Mouse (Mus musculus) right cerebral cortex, postnatal 4 days (tissue): ENCODE data around the gene Slc1a2.

Source experiments
- DNase-seq: peaks from one replicate; pipeline ENCODE4 v3.0.0-alpha.2; 2022

Gene Slc1a2

DNA sequence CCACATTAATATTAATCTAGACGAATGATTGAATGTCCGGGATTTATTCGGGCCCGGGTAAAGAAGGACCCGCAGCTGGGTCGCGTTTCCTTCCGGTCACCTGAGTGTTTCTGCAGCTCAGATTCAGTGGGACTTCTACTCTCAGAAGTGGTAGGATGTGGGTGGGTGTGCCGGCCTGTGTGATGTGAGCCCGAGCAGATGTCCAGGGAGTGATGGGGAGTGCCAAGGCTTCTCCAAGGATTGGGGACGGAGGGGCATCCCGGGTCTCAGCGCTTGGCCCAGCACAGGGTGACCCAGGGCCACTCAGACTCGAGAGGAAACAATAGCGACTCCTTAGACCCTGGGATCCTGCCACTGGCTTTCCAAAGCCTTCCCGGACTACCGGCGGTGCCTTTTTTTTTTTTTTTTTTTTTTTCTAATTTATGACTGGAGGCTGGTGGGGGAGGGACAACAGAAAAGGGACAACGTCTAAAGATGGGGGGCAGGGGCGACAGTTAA lies at the start of gene Slc1a2:
Slc1a2 (plus strand) TSS at position 497 of the 498 bp plus-strand sequence.
- peak; percentile 41 for DNase-seq

DNA sequence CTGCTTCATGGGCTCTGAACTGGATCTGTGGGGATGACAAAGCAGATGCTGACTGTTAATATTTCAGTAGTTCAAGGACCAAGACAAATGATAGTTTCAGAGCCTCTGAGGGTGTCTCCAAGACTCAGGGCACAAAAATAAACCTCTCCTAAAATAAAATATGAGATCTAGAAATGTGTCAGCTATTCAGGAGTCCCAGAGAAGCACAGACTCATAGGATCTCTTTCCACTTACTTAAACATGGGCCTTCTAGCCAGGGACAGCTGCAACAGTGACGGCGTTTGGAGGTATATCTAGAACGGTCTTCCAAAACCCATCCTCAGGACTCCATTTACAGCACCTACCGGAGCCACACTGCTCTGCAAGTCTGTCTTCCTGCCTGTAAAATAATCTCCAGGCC lies 48.0 kb upstream of the Slc1a2 start:
- no peak for DNase-seq

- DNase-seq, result no peak
These were observed 41.8 kb upstream of the Slc1a2 start for GRCm38 (mm10) chr2:102616637-102617036.

DNA sequence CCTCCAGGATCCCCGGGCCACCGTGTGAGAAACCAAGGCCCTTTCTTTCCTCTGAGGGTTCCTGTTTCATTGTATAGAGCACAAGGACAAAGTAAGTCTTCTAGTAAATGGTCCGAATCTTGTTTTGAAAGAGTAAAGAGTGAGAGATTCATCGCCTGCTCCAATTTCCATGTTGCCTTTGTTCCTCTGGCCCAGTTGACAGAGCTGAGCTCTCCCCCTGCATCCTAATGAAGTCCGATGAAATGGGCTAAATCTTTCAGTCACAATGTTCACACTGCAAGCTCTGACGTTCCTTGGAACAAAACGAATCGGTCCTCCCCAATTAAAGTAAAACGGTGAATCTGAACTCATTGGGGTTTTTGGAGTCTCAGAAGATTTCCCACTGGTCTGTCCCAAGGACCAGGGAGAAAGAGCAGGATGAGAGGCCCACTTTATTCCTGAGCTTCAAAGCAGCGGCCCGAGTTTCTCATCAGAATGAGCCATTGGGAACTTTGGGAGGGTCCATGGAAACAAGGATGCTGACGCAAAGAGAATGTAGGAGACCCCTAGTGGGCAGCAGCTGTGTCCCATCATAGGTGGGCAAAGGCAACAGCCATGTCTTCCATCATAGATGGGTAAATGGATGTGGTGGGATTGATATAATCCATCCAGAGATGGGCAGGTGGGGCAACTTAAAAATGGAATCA lies 37.6 kb upstream of the Slc1a2 start:
- no peak for DNase-seq

DNA sequence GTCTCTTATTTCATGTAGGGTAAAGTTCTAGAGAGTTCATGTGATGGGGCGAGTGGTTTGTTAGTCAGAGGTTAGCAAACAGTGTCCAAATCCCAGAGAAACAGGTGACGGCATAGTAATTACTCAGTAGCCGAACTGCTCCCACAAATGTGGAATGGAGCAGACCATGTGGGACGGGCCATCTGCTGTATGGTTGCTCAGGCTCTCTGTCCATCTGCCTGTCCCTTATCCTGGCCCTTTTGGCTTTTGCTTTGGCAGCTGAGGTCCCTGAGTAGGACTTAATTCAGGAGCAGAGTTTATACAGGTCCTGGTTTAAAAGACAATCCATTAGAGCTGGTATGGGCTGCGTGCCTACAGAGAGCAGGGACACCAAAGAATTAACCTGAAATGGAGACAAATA lies 36.3 kb upstream of the Slc1a2 start:
- DNase-seq, result no peak

- DNase-seq, result no peak
These were observed 35.5 kb upstream of the Slc1a2 start for GRCm38 (mm10) chr2:102622943-102623342.

DNA sequence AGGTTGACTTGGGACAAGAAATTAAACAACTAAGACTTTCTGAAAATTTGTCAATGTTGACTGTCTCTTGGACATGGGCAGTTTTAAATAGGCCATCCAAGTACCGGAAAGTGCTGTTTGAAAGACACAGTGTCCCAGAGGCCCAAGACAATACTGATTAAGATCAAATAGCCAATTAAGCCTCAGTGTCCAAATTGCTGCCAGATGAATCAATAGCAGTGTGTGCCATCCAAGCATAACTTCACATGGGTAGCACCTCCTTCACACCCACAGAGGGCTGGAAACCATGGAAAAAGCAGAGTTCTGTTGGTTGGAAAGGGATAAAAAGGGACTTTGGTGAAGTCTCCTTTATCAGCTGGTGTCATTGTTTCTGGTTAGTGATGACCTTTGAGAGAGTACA lies 33.9 kb upstream of the Slc1a2 start:
- no peak for DNase-seq

GRCm38 (mm10) chr2:102632361-102632760 lies 26.1 kb upstream of the Slc1a2 start:
- no peak for DNase-seq

DNA sequence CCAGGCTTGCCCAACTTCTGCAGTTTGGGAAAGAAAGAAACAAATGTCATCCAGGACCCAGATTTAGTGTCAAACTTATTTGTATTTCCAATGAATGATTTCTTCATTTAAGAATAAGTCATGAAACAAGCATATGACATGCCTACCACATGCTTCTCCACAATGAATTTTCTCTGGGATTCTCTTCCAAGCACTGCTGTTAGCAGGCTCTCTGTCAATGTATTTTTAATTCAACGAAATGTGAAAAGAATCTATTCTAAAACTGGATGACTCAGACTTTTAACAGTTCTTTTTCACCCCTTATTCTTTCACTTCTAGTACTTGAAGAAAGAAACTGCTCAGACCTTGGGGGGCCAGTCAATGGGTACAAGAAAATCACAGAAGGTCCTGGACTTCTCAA lies 24.4 kb upstream of the Slc1a2 start:
- DNase-seq, result no peak

GRCm38 (mm10) chr2:102635523-102636060 lies 22.9 kb upstream of the Slc1a2 start:
- no peak for DNase-seq

DNA sequence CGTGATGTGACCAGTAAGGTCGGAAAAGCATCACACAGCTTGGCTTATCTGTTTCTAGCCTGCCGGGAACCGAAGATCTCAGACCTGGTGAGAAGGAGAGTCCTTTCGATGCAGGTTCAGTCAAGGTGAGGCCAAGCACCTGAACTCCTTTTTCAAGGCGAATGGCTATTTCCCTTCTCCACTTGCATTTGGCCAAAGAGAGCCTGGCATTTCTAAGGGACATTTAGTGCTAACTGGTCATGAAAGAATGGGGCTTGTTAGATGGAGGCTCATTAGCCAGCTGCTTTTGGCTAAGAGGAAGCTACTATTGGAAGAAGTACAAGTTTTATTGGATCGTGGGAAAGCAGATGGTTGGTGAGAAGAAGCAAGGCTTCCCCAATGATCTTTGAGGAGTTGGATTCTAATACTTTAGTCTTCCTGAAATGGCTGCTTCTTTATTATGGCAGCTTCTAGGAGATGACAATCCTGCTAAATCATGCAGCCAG lies 22.3 kb upstream of the Slc1a2 start:
- no peak for DNase-seq

DNA sequence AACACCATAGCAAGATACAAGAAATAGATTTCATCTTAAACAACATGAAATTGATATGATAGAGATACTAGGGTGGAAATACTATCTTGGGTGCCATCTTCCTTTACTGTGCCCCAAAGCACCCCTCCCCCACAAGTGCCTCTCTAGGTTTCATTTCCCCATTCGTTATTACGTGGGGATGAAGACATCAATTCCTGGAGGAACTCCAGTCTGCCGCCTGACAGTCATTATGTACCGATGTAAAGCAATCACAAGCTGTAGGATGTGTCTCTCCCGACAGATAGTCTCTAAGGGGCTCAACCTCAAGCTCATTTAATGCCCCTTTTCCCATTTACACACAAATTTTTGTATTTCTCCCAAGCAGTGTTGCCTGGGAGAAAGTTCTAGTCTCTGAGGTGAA lies 20.3 kb upstream of the Slc1a2 start:
- DNase-seq, result no peak

- DNase-seq, result no peak
These were observed 19.8 kb upstream of the Slc1a2 start for GRCm38 (mm10) chr2:102638690-102639089.

DNA sequence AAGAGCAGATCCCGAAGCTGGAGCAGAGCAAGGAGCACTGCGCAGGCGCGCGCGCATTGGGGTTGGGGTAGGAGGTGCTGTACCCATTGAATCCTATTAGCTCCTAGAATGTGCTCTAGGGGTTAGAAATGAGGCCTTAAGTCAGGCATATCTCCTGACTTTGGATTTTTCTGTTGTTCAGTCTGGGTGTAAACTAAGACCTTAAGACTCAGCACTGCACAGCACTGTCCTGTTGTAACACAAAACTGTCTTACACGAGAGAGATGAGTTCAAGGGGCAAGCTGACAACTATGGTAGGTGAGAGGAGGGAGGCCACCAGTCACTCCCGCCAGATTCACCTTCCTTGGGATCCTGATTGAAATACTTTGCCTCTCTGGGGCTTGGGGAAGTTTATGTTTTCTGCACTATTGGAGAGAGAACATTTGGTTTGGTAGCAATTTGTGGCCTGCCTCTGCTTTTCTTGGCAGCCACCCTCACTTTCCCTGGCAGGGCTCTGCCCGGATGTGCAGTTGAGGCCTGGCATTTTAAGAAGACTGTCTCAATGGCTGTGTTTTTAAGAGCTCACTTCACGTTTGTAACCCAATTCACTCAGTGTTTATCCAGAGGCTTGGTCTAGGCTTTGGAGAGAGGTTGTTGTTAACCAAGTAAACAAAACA lies 9.5 kb upstream of the Slc1a2 start:
- no peak for DNase-seq

DNA sequence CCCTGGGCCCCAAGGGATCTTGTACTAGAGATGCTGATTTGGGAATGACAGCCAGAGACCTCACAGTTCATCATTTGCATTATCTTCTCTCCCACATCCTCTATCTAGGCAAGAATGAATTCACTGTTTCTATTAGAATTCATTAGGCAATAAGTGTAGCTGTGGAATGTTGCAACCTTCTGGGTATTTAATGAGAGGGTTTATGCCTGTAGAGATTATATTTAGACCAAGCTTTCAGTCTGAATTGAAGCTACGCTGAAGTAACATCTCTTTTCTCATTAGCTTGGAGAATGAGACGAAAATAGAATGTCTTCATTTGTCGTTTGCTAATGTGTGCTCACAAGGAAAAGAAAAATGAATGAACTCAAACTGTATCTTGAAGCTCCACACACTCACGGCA lies 8.1 kb upstream of the Slc1a2 start:
- no peak for DNase-seq

DNA sequence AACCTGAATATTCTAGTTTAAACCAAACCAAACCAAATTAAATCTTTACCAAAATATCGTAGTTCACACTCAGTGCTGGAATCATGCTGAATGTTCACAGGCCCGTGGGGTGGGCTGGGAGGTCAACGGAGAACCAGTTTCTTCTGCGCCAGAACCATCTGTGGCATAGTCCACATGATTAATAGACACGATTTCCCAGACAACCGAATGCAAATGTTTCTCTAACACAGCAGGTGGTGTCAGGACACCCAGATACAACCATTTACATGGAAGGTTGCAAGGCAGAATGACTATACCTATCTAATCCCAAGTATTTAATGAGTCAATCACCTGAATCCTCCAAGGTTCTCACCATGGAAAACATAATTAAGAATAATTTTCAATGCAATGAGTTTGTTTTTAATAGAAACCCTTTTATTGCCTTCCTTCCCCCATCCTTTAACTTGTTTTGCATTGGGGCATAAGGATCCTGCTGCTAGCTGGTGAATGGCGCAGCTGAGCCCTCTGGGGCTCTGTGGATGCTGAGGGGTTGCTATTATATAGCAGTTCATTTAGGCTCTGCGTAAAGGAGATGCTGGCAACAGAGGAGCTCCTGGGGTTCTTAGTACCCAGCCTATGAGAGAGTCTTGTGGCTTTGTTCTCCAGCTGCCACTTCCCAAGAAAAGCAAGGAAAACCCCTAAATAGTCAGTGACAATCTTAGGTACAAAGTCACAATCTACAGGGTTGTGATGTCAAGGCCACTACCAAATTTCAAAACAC lies 2.3 kb upstream of the Slc1a2 start:
- no peak for DNase-seq

GRCm38 (mm10) chr2:102657726-102658125 lies 733 bp upstream of the Slc1a2 start:
- DNase-seq, result peak; percentile 25

DNA sequence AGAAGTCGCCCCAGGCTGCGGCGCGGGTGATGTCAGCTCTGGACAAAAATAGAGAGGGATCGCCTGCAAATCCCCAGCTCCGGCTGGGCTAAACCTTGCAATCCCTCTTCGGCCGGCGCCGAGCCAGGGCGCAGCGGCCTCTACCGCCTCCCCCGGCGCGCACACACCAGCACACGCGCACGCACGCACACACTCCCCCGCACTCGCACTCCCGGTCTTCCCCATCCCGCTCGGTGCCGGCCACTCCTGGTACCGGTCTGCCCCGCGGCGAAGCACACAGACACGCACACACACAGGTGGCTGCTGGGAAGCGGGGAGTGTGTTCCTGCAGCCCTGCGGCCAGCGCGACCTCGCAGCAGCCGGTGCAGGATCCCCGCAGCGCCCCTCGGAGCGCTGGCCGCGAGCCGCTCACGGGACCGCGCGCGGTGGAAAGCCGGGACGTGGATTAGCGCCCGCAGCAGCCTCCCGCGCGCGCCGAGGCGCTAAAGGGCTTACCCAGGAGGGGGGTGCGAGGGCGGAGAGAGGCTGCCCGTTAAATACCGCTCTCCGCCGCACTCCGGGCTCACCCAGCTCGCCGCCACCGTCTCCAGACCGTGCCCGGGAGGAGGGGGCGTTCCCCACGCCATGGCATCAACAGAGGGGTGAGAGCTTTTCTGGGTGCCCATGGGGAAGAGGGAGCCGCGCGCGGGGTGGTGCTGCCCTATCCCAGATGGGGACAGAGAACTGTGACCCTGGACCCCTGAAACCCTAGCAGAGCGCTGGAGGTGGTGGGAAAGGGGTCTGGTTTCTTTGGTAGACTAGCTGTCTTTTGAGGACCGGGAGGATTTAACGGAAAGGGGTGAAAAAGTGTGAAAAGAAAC lies 432 bp downstream of the Slc1a2 start:
- DNase-seq, result peak; percentile 72

- peak; percentile 51 for DNase-seq
These were observed 1.0 kb downstream of the Slc1a2 start for GRCm38 (mm10) chr2:102659521-102659830.

- no peak for DNase-seq
These were observed 2.6 kb downstream of the Slc1a2 start for GRCm38 (mm10) chr2:102661052-102661451.

GRCm38 (mm10) chr2:102662911-102663310 lies 4.5 kb downstream of the Slc1a2 start:
- DNase-seq, result no peak

DNA sequence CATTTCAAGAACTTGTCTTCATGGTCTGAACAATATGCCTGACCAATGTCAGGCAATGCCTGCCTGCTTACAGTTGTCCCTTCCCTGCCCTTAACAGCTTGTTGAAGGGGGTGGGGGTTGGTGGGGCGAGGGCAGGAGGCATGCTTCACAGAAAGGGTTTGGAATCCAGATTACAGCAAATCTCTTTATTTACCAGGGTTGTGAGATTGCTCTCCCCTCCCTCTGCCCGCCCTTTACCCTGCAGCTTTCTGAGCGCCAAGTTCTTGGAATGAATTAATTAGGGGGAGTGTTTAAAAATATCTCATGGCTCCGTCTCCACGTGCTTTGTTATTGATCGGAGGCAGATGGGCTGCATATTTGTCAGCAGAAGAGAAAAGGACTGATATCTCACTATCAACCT lies 4.9 kb downstream of the Slc1a2 start:
- DNase-seq, result no peak

DNA sequence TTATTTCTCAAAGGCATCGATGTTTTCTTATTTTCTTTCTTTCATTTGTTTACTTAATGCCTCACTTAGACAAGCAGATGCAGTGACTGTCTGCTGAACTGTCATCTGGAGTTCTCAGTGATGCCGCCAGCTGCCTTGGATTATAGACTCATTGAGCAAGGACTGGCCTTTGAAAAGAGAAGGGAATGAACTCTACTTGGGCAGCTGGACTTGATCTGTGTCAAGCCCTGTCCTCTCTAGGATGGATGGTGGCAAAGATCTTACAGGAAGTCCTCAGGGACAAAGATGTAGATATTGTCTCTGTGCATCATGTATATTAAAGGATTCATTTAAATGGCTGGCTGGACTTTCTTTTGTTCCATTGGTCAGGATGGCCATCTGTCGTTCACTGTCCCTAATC lies 5.4 kb downstream of the Slc1a2 start:
- no peak for DNase-seq
